Mouse (Mus musculus): ENCODE results near the gene Evi2b. TPM values are rescaled to one million over a fixed set of nuclear protein-coding genes. Genes with fewer than 3 reads are reported as not detected.

Evi2b gene
- polyA plus RNA-seq, 2 experiments = 7.8 to 8.4 TPM

DNA sequence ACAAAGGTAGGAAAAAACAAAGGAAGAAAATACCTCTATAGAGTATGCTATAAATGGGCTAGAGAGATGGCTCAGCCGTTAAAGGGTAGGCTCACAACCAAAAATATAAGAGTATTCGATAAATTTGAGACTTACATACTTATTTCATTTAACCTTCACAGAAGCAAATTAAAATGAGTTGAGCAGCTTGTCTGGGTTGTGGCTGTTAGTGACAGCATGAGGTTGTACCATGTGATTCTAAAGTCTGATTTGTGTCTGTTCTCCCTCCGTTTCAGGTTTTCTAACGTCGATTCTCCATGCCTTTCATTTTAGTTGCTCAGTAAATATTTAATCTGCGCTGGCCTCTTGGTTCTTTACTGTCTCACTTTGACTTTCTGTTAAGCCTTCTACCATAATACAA, 4.3 kb downstream of the Evi2b start:
- no peak for DNase-seq (ENCODE audit: low read depth in 3 of 3, low spot score in 3 of 3)
- H3K4me2 ChIP-seq (ENCODE audit: low read depth) = peak overlapping the region; percentile 12; the same call in 1 of the 2 replicates
- 47% methylated on average over 6 of the region's 6 CpGs for WGBS (ENCODE audit: insufficient replicate concordance)

DNA sequence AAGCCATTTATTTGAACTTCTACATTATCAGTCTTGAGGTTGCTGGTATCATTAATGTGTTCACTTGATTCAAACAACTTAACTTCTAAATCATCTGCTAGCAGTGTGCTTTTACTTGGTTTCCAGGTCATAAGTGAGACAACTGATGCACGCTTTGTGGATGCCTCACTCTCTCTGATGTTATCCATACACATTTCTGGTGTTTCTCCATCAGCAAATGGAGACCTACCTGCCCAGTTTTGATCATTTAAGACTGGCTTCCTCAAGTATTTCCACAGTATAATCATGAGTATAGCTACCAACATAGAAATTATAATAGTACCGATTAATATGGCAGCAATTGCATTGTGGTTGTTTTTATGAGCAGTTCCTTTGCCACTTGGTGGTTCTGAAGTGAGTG, 7.8 kb downstream of the Evi2b start:
- Histone ChIP-seq H3K27ac (no peak overlapping the region), H3K9ac (replicated peaks) (no peak overlapping the region), H3K4me2 (ENCODE audit: low read depth) (no peak overlapping the region), H3K4me1 (replicated peaks; ENCODE audit: control insufficient read depth in 2 of 2, insufficient read depth in 2 of 2, low read length in 1 of 2) (peaks cover 0 to 9% of the 10 kb centered on the region in 2 experiments; a peak in 3 of 4 replicates), H3K36me3 (replicated peaks; ENCODE audit: control insufficient read depth, insufficient read depth, low read depth) (no peaks in the 10 kb centered on the region), H3K27me3 (ENCODE audit: control insufficient read depth, insufficient read depth, low read length) (no peaks in the 10 kb centered on the region), H3K9me3 (ENCODE audit: control insufficient read depth, low read length) (no peaks in the 10 kb centered on the region), H3K4me3 (ENCODE audit: insufficient read depth in 1 of 2, low read depth in 2 of 2, low read length in 2 of 2) (no peak overlapping the region)
- ATAC-seq (ENCODE audit: insufficient read depth) = no peak
- WGBS (ENCODE audit: insufficient replicate concordance) = 74% methylated on average over 2 of the region's 2 CpGs
- TF ChIP-seq EP300 (IDR thresholded peaks at IDR 0.05; ENCODE audit: low read depth) (no peak), CTCF (IDR thresholded peaks at IDR 0.05; ENCODE audit: low read depth) (no peak)
- no peak for DNase-seq (ENCODE audit: low read depth in 3 of 3, low spot score in 3 of 3)

More for the DNA sequence above, 4.3 kb downstream of the Evi2b start:
- Histone ChIP-seq H3K27me3 (ENCODE audit: control insufficient read depth, insufficient read depth, low read length) (no peaks in the 10 kb centered on the region), H3K9ac (replicated peaks) (no peak overlapping the region), H3K9me3 (ENCODE audit: control insufficient read depth, low read length) (no peaks in the 10 kb centered on the region), H3K36me3 (replicated peaks; ENCODE audit: control insufficient read depth, insufficient read depth, low read depth) (no peaks in the 10 kb centered on the region), H3K4me3 (ENCODE audit: insufficient read depth in 1 of 2, low read depth in 2 of 2, low read length in 2 of 2) (no peak overlapping the region), H3K27ac (no peak overlapping the region), H3K4me1 (replicated peaks; ENCODE audit: control insufficient read depth in 2 of 2, insufficient read depth in 2 of 2, low read length in 1 of 2) (peaks cover 0 to 17% of the 10 kb centered on the region in 2 experiments; a peak in 3 of 4 replicates)
- no peak for ATAC-seq (ENCODE audit: insufficient read depth)
- TF ChIP-seq EP300 (IDR thresholded peaks at IDR 0.05; ENCODE audit: low read depth) (no peak), CTCF (IDR thresholded peaks at IDR 0.05; ENCODE audit: low read depth) (no peak)

GRCm38 (mm10) chr11:79515331-79515730, 8.2 kb downstream of the Evi2b start:
- H3K36me3 ChIP-seq (replicated peaks; ENCODE audit: control insufficient read depth, insufficient read depth, low read depth) = no peaks in the 10 kb centered on the region
- TF ChIP-seq EP300 (IDR thresholded peaks at IDR 0.05; ENCODE audit: low read depth) (no peak), CTCF (IDR thresholded peaks at IDR 0.05; ENCODE audit: low read depth) (no peak)
- H3K9ac ChIP-seq (replicated peaks) = no peak overlapping the region
- no peaks in the 10 kb centered on the region for H3K27me3 ChIP-seq (ENCODE audit: control insufficient read depth, insufficient read depth, low read length)
- H3K4me1 ChIP-seq (replicated peaks; ENCODE audit: control insufficient read depth in 2 of 2, insufficient read depth in 2 of 2, low read length in 1 of 2) = peaks cover 0 to 7% of the 10 kb centered on the region in 2 experiments; a peak in 2 of 4 replicates
- H3K9me3 ChIP-seq (ENCODE audit: control insufficient read depth, low read length) = no peaks in the 10 kb centered on the region
- no peak overlapping the region for H3K27ac ChIP-seq
- H3K4me3 ChIP-seq (ENCODE audit: insufficient read depth in 1 of 2, low read depth in 2 of 2, low read length in 2 of 2) = no peak overlapping the region
- 71% methylated on average over 6 of the region's 6 CpGs for WGBS (ENCODE audit: insufficient replicate concordance)
- ATAC-seq (ENCODE audit: insufficient read depth) = no peak
- no peak overlapping the region for H3K4me2 ChIP-seq (ENCODE audit: low read depth)
- DNase-seq (ENCODE audit: low read depth in 3 of 3, low spot score in 3 of 3) = no peak

DNA sequence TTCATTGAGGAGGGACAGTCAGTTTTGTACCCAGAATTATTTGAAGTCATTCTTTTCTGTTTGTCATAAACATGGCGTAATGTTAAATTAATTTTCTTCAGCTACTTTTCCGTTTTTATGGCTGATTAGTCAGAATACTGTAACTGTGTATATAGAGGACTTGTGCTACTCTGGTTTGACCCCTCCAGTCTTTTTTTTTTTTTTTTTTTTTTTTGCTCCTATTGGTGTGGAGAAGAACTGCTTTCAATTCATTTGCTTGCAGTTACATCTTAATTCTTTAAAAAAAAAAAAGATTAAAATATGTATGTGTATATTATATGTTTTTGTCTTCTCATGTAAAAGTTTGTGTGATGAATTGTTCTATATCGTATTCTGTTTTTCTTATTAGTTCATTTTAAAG, 11.6 kb downstream of the Evi2b start:
- H3K27me3 ChIP-seq (ENCODE audit: control insufficient read depth, insufficient read depth, low read length) = no peaks in the 10 kb centered on the region
- H3K4me2 ChIP-seq (ENCODE audit: low read depth) = no peak overlapping the region
- ATAC-seq (ENCODE audit: insufficient read depth) (no peak), DNase-seq (ENCODE audit: low read depth in 3 of 3, low spot score in 3 of 3) (no peak)
- no peaks in the 10 kb centered on the region; a peak in 1 of 4 replicates for H3K4me1 ChIP-seq (replicated peaks; ENCODE audit: control insufficient read depth in 2 of 2, insufficient read depth in 2 of 2, low read length in 1 of 2)
- H3K36me3 ChIP-seq (replicated peaks; ENCODE audit: control insufficient read depth, insufficient read depth, low read depth) = no peaks in the 10 kb centered on the region
- H3K9me3 ChIP-seq (ENCODE audit: control insufficient read depth, low read length) = no peaks in the 10 kb centered on the region
- no peak overlapping the region for H3K27ac ChIP-seq
- H3K4me3 ChIP-seq (ENCODE audit: insufficient read depth in 1 of 2, low read depth in 2 of 2, low read length in 2 of 2) = no peak overlapping the region
- no peak overlapping the region for H3K9ac ChIP-seq (replicated peaks)
- WGBS (ENCODE audit: insufficient replicate concordance) = 75% methylated on average over 3 of the region's 3 CpGs
- TF ChIP-seq CTCF (IDR thresholded peaks at IDR 0.05; ENCODE audit: low read depth) = no peak

DNA sequence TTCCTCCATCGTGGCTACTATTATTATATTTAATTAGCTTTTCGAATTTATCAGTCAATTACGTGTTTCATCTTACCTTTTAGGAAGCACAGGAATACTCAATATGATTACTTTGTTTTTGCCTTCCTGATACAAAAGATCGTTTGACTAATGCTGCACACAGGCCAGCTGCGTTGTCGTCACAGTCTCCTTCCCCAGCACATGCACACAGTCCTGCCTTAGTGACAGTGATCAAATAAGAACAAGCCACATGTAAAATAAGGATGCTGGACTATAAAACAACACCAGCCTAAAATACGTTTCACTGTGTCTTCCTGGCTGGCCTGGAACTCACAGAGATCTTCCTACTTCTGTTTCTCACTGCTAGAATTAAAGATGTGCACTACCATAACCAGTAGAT, 19.1 kb downstream of the Evi2b start:
- WGBS (ENCODE audit: insufficient replicate concordance) = 75% methylated on average over 7 of the region's 7 CpGs
- Histone ChIP-seq H3K4me3 (ENCODE audit: insufficient read depth in 1 of 2, low read depth in 2 of 2, low read length in 2 of 2) (no peak overlapping the region), H3K27ac (no peak overlapping the region)

More for the DNA sequence above, 19.1 kb downstream of the Evi2b start:
- Histone ChIP-seq H3K4me2 (ENCODE audit: low read depth) (no peak overlapping the region), H3K36me3 (replicated peaks; ENCODE audit: control insufficient read depth, insufficient read depth, low read depth) (no peaks in the 10 kb centered on the region), H3K4me1 (replicated peaks; ENCODE audit: control insufficient read depth in 2 of 2, insufficient read depth in 2 of 2, low read length in 1 of 2) (peaks cover 0 to 3% of the 10 kb centered on the region in 2 experiments; a peak in 1 of 4 replicates), H3K9me3 (ENCODE audit: control insufficient read depth, low read length) (no peaks in the 10 kb centered on the region), H3K27me3 (ENCODE audit: control insufficient read depth, insufficient read depth, low read length) (no peaks in the 10 kb centered on the region), H3K9ac (replicated peaks) (no peak overlapping the region)
- no peak for ATAC-seq (ENCODE audit: insufficient read depth)
- no peak for DNase-seq (ENCODE audit: low read depth in 3 of 3, low spot score in 3 of 3)
- no peak for TF ChIP-seq EP300 (IDR thresholded peaks at IDR 0.05; ENCODE audit: low read depth)
- no peak for TF ChIP-seq CTCF (IDR thresholded peaks at IDR 0.05; ENCODE audit: low read depth)

All from liver, embryonic 14.5 days (tissue).